Comparison of ENCODE assay signal across 8 mouse cellular contexts in genomic region chr14:20328474-20328873, GRCm38 (mm10). TPM values are rescaled to one million over a fixed set of nuclear protein-coding genes. Genes with fewer than 3 reads are reported as not detected.
DNase-seq lines count a peak whose midpoint lies in the region.
"Had no signal": no experiment of that assay in that cellular context is flagged by ENCODE, and none has a peak within 500 bp of the region (broad histone marks: within the 10 kb centered on the region; RNA-seq: fewer than 3 reads in every experiment).

No protein-coding gene starts in this region.

- H3K4me1 ChIP-seq in heart, embryonic 10.5 days, result no peaks in the 10 kb centered on the region
- H3K4me1 ChIP-seq: lung, embryonic 15.5 days had no signal

- H3K27ac ChIP-seq in heart, embryonic 10.5 days, result no peak overlapping the region
- H3K27ac ChIP-seq: lung, embryonic 15.5 days had no signal

- H3K4me3 ChIP-seq in heart, embryonic 10.5 days, result no peak overlapping the region
- H3K4me3 ChIP-seq: lung, embryonic 15.5 days had no signal

- 71% methylated on average over 9 of the region's 9 CpGs for WGBS in heart, embryonic 10.5 days

- DNase-seq in ovary, postnatal 36 days (ENCODE audit: low spot score), result peak; percentile 15
- DNase-seq in ovary, postnatal 10 days (ENCODE audit: low spot score), result no peak
- peak; percentile 14 for DNase-seq in embryo, embryonic 9.5 days (ENCODE audit: extremely low spot score)
- DNase-seq in kidney, postnatal 4 days, result peak; percentile 53 to 54
- peak; percentile 81 for DNase-seq in urinary bladder, postnatal 14 days (ENCODE audit: low spot score)
- no peak for DNase-seq in ovary, adult 18-20 months (ENCODE audit: low spot score)
- DNase-seq in heart, embryonic 10.5 days (ENCODE audit: low spot score), result no peak

- no peaks in the 10 kb centered on the region for H3K9me3 ChIP-seq in heart, embryonic 10.5 days
- H3K9me3 ChIP-seq: lung, embryonic 15.5 days had no signal

- H3K36me3 ChIP-seq in heart, embryonic 10.5 days, result peaks cover 79% of the 10 kb centered on the region

- no peaks in the 10 kb centered on the region for H3K27me3 ChIP-seq in heart, embryonic 10.5 days (ENCODE audit: insufficient read depth, poor library complexity, severe bottlenecking)
- H3K27me3 ChIP-seq: lung, embryonic 15.5 days had no signal

RNA-seq across cellular contexts. Expression of gene Ecd, which starts 19.4 kb away (rescaled TPM):
- polyA plus RNA-seq in heart, embryonic 10.5 days (2016; fragmentation: Nextera tagmentation; extraction: Ambion mirVana), result 47.7 and 58.8 TPM in 2 replicates

RNA-seq across cellular contexts. Expression of gene Fam149b, which starts 19.5 kb away (rescaled TPM):
- polyA plus RNA-seq in heart, embryonic 10.5 days (2016; fragmentation: Nextera tagmentation; extraction: Ambion mirVana), result 26.5 and 38.4 TPM in 2 replicates

RNA-seq across cellular contexts. Expression of gene Nudt13, which starts 34.0 kb away (rescaled TPM):
- polyA plus RNA-seq in heart, embryonic 10.5 days (2016; fragmentation: Nextera tagmentation; extraction: Ambion mirVana), result 12.4 and 13.1 TPM in 2 replicates

RNA-seq across cellular contexts. Expression of gene Kcnk16, which starts 59.5 kb away (rescaled TPM):
- polyA plus RNA-seq in heart, embryonic 10.5 days (2016; fragmentation: Nextera tagmentation; extraction: Ambion mirVana), result 0.65 TPM in 1 of 2 replicates, not detected in the other

Comparison
In these comparisons a context has a peak if more than half of its experiments do, and no peak if none do; other contexts are left out.
1. DNase-seq: peak in ovary, postnatal 36 days (single experiment), embryo, embryonic 9.5 days (single experiment), kidney, postnatal 4 days (2 of 2) and urinary bladder, postnatal 14 days (single experiment); none in ovary, postnatal 10 days (single experiment), ovary, adult 18-20 months (single experiment) and heart, embryonic 10.5 days (single experiment).